Mouse (Mus musculus) megakaryocyte-erythroid progenitor cell, adult 5-6 weeks (primary cell): Measurements from ENCODE around the gene Pamr1. TPM values are rescaled to one million over a fixed set of nuclear protein-coding genes. Genes with fewer than 3 reads are reported as not detected.

Experiments used
- ATAC-seq: replicated peaks from 2 replicates; pipeline ENCODE4 v1.8.0; 2016; ENCODE audit warnings: mild to moderate bottlenecking, inconsistent platforms; ENCODE audit not compliant: severe bottlenecking, poor library complexity, low FRiP score, low TSS enrichment
- total RNA-seq, 2 experiments: library from RNA; stranded (forward) in 1 of 2; stranded (reverse) in 1 of 2; fragments of 200-1000, 215-1000 nt in 1 of 2; fragments of >200 nt in 1 of 2; fragmentation: Nextera tagmentation in 1 of 2; gene quantifications; 2 replicates each; pipeline ENCODE4 v1.2.3; 2014 to 2017

Pamr1 gene
- total RNA-seq, 2 experiments from 2014 or later = not detected

DNA sequence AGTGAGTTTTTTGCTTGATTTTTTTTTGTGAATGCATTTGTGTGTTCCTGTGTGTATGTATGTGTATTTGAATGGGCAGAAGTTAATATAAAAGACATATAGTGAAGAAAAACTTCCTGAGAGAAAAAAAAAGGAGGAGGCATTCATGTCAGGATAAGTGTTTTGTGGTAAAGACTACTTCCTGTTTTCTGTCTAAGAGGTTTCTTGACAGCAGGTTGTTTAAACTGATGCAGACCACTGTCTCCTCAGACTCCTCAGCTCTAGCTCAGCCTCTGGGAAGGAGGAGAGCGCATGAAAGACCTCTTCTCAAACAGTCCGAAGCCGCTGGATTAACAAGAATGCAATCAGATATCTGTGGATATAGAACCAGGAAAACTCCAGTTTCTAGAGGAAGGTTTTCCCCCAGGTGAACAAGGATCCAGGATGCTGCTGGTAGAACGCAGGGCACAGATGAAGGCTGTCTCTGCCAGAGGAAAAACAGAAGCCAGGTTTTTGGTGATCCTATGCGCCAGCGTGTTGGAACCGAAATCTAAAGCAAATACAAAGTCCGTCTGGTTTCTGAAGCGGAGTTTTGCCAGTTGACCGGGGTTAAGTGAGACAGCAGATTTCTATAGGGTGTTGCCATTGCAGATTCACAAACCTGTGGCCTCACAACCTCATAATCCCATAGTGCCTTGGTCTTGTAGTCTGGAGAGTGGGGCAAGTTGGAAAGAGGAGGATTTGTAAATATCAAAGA is 45.8 kb downstream of the Pamr1 start:
- ATAC-seq = no peak

DNA sequence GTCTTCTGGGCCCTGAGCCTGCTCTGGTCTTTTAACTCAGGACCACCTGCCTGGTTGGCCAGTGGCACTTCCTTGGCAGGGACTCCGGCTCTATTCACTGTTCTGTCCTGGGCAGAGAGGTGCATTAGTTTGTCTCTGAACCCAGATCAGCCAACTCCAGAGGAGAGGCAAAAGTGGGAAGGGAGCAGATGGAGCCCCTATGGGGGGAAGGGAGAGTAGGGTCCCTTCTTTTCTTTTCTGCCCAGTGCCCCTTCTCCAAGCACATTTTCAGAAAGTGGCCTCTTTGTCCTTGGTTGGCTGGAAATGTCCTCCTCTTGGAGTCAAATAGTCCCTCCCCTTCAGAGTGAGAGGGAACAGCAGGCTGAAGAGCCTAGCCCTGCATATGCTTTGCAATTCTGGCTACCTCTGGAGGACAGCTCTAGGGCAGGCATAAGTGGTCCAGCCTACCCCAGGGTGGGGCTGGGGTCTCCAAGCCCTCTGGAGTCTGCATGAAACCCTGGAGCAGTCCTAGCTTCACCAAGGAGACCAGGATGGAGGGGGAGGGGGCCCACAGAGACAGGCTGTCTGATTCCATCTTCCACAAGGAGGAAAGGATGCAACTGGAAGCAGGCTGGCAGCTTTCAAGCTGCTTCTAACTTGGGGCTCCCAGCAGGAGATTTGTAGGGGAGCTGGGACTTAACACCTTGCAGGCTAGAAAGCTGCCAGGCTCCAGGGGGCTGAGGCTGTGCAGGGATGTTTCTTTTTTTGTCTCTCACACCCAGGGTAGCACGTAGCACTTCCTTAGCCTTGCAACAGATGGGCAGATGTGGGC is 49.3 kb downstream of the Pamr1 start:
- ATAC-seq = no peak

DNA sequence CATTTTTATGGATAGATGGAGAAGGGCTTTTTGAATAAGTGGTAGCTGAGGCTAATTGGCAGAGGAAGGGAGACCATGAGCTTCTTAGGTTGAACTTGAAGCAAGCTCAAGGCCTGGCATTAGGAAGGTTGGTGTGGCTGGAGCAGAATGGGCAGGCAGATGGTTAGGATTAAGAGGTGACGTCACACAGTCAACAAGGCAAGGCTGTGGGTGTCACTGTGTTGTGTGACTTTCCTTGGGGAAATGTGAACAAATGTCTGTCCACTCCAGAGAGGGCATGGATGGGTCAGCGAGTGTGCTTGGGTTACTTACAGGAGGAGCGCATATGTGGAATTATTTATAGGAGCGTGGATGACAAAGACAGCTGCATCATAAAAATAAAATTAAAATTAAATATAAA is 50.7 kb downstream of the Pamr1 start:
- no peak for ATAC-seq

DNA sequence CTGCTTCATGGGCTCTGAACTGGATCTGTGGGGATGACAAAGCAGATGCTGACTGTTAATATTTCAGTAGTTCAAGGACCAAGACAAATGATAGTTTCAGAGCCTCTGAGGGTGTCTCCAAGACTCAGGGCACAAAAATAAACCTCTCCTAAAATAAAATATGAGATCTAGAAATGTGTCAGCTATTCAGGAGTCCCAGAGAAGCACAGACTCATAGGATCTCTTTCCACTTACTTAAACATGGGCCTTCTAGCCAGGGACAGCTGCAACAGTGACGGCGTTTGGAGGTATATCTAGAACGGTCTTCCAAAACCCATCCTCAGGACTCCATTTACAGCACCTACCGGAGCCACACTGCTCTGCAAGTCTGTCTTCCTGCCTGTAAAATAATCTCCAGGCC is 60.7 kb downstream of the Pamr1 start:
- no peak for ATAC-seq

DNA sequence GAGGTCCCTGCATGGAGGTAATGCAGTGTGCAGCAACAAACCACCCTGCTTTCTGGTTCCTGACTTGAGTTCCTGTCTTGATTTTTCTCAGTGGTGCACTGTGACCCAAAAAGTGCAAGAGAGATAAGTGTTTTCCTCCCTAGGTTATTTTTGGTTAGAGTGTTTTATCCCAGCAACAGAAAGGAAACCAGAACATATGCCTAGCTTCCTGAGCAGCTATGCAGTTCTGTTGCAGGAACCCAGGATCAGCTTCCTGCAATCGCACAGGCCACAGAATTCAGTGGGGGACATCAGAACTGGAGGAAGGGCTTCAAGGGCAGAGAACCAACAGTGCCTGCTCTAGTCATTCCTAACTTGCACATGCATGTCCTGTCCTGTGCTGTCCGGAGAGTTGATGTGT is 66.8 kb downstream of the Pamr1 start:
- ATAC-seq = no peak

DNA sequence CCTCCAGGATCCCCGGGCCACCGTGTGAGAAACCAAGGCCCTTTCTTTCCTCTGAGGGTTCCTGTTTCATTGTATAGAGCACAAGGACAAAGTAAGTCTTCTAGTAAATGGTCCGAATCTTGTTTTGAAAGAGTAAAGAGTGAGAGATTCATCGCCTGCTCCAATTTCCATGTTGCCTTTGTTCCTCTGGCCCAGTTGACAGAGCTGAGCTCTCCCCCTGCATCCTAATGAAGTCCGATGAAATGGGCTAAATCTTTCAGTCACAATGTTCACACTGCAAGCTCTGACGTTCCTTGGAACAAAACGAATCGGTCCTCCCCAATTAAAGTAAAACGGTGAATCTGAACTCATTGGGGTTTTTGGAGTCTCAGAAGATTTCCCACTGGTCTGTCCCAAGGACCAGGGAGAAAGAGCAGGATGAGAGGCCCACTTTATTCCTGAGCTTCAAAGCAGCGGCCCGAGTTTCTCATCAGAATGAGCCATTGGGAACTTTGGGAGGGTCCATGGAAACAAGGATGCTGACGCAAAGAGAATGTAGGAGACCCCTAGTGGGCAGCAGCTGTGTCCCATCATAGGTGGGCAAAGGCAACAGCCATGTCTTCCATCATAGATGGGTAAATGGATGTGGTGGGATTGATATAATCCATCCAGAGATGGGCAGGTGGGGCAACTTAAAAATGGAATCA is 71.1 kb downstream of the Pamr1 start:
- ATAC-seq = no peak

DNA sequence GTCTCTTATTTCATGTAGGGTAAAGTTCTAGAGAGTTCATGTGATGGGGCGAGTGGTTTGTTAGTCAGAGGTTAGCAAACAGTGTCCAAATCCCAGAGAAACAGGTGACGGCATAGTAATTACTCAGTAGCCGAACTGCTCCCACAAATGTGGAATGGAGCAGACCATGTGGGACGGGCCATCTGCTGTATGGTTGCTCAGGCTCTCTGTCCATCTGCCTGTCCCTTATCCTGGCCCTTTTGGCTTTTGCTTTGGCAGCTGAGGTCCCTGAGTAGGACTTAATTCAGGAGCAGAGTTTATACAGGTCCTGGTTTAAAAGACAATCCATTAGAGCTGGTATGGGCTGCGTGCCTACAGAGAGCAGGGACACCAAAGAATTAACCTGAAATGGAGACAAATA is 72.4 kb downstream of the Pamr1 start:
- ATAC-seq = no peak

DNA sequence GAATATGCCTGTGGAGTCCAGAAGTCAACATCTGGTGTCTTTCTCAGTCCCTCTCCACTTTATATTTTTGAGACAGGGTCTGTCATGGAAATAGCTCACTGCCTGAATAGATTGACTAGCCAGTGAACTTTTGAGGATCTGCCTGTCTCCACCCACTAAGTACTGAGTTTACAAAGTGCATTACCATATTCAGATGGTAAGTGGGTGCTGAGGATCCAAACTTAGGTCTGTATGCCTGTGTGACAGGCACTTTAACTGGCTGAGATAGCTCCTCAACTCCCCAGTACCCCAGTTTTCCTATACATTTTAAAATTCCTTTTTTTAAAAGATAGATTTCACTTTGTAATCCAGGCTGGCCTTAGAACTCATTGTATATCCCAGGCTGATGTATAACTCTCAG is 73.1 kb downstream of the Pamr1 start:
- ATAC-seq = no peak

DNA sequence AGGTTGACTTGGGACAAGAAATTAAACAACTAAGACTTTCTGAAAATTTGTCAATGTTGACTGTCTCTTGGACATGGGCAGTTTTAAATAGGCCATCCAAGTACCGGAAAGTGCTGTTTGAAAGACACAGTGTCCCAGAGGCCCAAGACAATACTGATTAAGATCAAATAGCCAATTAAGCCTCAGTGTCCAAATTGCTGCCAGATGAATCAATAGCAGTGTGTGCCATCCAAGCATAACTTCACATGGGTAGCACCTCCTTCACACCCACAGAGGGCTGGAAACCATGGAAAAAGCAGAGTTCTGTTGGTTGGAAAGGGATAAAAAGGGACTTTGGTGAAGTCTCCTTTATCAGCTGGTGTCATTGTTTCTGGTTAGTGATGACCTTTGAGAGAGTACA is 74.7 kb downstream of the Pamr1 start:
- ATAC-seq = no peak

DNA sequence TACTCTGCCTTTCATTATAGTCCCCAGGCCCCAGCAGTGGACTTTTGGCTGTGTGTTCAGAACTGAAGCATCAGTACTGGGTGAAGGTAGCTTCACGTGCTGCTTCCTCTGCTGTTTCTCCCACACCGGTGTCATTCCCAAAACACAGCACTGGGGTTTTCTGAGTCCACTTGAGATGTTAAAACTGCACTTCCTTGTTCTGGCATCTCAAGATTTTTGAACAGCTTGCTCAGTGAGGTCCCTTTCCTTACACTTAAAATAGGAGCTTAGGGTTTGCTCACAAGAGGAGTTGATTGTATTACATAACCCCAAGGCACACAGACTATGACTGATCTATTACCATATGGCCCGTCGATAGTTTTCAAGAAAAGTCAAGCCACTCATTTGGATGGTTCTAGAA is 82.5 kb downstream of the Pamr1 start:
- ATAC-seq = no peak

DNA sequence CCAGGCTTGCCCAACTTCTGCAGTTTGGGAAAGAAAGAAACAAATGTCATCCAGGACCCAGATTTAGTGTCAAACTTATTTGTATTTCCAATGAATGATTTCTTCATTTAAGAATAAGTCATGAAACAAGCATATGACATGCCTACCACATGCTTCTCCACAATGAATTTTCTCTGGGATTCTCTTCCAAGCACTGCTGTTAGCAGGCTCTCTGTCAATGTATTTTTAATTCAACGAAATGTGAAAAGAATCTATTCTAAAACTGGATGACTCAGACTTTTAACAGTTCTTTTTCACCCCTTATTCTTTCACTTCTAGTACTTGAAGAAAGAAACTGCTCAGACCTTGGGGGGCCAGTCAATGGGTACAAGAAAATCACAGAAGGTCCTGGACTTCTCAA is 84.2 kb downstream of the Pamr1 start:
- ATAC-seq = no peak

DNA sequence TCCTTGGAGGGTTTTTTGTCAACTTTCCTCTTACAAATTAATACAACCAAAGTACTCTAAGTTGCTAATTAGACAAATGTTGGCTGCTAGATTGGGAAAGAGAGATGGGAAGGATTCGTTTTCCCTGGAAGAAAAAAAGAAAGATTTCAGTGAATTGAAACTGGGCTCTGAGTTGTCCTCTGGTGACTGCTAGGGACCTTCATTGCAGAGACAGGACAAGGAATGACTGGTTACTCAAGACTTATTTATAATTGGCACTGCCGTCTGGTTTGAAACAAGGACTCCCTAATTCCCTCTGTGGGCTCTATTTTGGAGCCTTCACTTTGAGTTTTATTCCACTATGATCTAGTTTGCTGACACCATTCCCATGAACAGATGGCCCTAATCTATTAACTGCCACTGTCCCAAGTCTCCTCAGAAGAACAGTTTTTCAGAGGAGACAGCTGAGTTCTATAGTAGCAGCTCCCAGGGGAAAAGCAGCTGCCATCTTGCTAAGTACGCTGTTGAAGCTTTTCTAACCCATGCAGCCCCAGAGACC is 85.8 kb downstream of the Pamr1 start:
- ATAC-seq = no peak

DNA sequence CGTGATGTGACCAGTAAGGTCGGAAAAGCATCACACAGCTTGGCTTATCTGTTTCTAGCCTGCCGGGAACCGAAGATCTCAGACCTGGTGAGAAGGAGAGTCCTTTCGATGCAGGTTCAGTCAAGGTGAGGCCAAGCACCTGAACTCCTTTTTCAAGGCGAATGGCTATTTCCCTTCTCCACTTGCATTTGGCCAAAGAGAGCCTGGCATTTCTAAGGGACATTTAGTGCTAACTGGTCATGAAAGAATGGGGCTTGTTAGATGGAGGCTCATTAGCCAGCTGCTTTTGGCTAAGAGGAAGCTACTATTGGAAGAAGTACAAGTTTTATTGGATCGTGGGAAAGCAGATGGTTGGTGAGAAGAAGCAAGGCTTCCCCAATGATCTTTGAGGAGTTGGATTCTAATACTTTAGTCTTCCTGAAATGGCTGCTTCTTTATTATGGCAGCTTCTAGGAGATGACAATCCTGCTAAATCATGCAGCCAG is 86.3 kb downstream of the Pamr1 start:
- no peak for ATAC-seq

DNA sequence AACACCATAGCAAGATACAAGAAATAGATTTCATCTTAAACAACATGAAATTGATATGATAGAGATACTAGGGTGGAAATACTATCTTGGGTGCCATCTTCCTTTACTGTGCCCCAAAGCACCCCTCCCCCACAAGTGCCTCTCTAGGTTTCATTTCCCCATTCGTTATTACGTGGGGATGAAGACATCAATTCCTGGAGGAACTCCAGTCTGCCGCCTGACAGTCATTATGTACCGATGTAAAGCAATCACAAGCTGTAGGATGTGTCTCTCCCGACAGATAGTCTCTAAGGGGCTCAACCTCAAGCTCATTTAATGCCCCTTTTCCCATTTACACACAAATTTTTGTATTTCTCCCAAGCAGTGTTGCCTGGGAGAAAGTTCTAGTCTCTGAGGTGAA is 88.3 kb downstream of the Pamr1 start:
- ATAC-seq = no peak

DNA sequence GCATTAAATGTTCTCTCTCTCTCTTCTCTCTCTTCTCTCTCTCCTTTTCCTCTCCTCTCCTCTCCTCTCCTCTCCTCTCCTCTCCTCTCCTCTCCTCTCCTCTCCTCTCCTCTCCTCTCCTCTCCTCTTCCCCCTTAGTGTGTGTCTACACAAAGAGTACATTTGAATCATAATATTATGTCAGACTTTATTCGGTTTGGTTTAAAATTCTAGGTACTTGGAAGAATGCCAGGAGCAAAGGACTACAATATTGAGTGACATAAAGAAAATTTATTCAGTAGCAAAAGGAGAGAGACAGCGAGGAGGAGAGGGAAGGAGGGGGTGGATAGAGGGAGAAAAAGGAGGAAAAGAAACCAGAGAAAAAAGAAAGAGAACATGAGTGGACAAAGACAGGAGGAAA is 88.9 kb downstream of the Pamr1 start:
- no peak for ATAC-seq

DNA sequence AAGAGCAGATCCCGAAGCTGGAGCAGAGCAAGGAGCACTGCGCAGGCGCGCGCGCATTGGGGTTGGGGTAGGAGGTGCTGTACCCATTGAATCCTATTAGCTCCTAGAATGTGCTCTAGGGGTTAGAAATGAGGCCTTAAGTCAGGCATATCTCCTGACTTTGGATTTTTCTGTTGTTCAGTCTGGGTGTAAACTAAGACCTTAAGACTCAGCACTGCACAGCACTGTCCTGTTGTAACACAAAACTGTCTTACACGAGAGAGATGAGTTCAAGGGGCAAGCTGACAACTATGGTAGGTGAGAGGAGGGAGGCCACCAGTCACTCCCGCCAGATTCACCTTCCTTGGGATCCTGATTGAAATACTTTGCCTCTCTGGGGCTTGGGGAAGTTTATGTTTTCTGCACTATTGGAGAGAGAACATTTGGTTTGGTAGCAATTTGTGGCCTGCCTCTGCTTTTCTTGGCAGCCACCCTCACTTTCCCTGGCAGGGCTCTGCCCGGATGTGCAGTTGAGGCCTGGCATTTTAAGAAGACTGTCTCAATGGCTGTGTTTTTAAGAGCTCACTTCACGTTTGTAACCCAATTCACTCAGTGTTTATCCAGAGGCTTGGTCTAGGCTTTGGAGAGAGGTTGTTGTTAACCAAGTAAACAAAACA is 99.2 kb downstream of the Pamr1 start:
- no peak for ATAC-seq

DNA sequence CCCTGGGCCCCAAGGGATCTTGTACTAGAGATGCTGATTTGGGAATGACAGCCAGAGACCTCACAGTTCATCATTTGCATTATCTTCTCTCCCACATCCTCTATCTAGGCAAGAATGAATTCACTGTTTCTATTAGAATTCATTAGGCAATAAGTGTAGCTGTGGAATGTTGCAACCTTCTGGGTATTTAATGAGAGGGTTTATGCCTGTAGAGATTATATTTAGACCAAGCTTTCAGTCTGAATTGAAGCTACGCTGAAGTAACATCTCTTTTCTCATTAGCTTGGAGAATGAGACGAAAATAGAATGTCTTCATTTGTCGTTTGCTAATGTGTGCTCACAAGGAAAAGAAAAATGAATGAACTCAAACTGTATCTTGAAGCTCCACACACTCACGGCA is 100.5 kb downstream of the Pamr1 start:
- no peak for ATAC-seq

DNA sequence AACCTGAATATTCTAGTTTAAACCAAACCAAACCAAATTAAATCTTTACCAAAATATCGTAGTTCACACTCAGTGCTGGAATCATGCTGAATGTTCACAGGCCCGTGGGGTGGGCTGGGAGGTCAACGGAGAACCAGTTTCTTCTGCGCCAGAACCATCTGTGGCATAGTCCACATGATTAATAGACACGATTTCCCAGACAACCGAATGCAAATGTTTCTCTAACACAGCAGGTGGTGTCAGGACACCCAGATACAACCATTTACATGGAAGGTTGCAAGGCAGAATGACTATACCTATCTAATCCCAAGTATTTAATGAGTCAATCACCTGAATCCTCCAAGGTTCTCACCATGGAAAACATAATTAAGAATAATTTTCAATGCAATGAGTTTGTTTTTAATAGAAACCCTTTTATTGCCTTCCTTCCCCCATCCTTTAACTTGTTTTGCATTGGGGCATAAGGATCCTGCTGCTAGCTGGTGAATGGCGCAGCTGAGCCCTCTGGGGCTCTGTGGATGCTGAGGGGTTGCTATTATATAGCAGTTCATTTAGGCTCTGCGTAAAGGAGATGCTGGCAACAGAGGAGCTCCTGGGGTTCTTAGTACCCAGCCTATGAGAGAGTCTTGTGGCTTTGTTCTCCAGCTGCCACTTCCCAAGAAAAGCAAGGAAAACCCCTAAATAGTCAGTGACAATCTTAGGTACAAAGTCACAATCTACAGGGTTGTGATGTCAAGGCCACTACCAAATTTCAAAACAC is 106.3 kb downstream of the Pamr1 start:
- no peak for ATAC-seq

DNA sequence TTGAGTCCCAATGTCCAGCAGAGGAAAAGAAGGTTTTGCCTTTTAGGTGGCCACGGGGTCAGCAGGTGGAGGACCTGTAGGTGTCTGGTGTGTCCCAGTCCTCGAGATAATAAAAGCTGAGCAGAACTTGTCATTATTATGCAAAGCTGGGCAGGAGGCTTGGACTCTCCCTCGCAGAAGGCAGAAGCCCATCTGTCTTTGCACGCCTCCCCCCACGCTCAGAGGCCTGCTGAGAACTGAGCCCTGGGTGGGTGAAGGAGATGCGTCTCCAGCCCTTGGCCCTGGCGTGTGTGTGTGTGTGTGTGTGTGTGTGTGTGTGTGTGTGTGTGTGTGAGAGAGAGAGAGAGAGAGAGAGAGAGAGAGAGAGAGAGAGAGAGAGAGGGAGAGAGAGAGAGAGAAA is 107.9 kb downstream of the Pamr1 start:
- ATAC-seq = no peak
